Mouse (Mus musculus) midbrain, embryonic 12.5 days (tissue): ENCODE results near the gene Nomo1. TPM values are rescaled to one million over a fixed set of nuclear protein-coding genes. Genes with fewer than 3 reads are reported as not detected.

ENCODE experiments used
- ATAC-seq: fragments of 200-750 bp; cut with Nextera tagmentation; 2 replicates; pipeline ENCODE4 v1.8.0; 2017; ENCODE audit warnings: low read depth, moderate TSS enrichment, moderate library complexity; ENCODE audit not compliant: low FRiP score
- H3K27ac ChIP-seq: fragments of 300-500 bp; sonication (generic); replicated peaks from 2 replicates; pipeline ENCODE4 v1.5.1; 2016; ENCODE audit warnings: mild to moderate bottlenecking
- H3K27me3 ChIP-seq: fragments of 300-500 bp; sonication (generic); 2 replicates; pipeline ENCODE4 v1.6.1; 2016; ENCODE audit warnings: mild to moderate bottlenecking
- H3K36me3 ChIP-seq: fragments of 300-500 bp; sonication (generic); 2 replicates; pipeline ENCODE4 v1.6.1; 2016
- H3K4me1 ChIP-seq: fragments of 300-500 bp; sonication (generic); 2 replicates; pipeline ENCODE4 v1.6.1; 2016
- H3K4me2 ChIP-seq: fragments of 300-500 bp; sonication (generic); replicated peaks from 2 replicates; pipeline ENCODE4 v1.6.1; 2016; ENCODE audit warnings: mild to moderate bottlenecking, moderate library complexity
- H3K4me3 ChIP-seq: fragments of 300-500 bp; sonication (generic); 2 replicates; pipeline ENCODE4 v1.5.1; 2016; ENCODE audit warnings: mild to moderate bottlenecking
- H3K9ac ChIP-seq: fragments of 300-500 bp; sonication (generic); replicated peaks from 2 replicates; pipeline ENCODE4 v1.6.1; 2016; ENCODE audit warnings: mild to moderate bottlenecking, moderate library complexity
- H3K9me3 ChIP-seq: fragments of 300-500 bp; sonication (generic); 2 replicates; pipeline ENCODE4 v1.6.1; 2016; ENCODE audit warnings: mild to moderate bottlenecking
- WGBS: fragments of 180-500 bp; shearing (Covaris S2); methylation state at CpG from one replicate; pipeline ENCODE4 v1.1.7; 2016; 5-methylcytosine and 5-hydroxymethylcytosine counted together
- polyA plus RNA-seq: library from polyadenylated mRNA; unstranded; fragments of >200 nt; fragmentation: Nextera tagmentation; extraction: Ambion mirVana; gene quantifications from 2 replicates; pipeline ENCODE4 v1.2.1, GENCODE M21; 2016

Nomo1 gene
- polyA plus RNA-seq, 1 experiment from 2014 or later: 30.2 TPM

DNA sequence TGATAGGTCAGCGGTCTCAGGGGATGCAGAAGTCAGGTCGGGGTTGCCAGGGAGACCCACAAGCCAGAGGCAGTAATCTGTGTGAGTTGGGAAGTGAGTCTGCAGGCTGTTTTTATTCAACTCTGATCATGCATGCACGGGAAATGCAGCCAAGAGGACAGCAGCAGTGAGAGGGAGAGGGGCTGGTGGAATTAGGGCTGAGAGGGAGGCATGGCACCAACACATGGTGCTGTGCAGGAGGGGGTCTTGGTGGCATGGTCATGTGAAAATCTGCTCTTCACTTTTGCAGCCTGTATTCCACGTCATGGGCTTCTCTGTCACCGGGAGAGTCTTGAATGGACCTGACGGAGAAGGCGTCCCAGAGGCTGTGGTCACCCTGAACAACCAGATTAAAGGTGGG, 16.5 kb downstream of the Nomo1 start:
- Histone ChIP-seq H3K27me3 (no peaks in the 10 kb centered on the region), H3K27ac (no peak overlapping the region), H3K4me2 (no peak overlapping the region), H3K9ac (no peak overlapping the region), H3K4me3 (no peak overlapping the region), H3K9me3 (no peaks in the 10 kb centered on the region), H3K36me3 (peaks cover 76% of the 10 kb centered on the region), H3K4me1 (no peaks in the 10 kb centered on the region)
- WGBS: 57% methylated on average over 7 of the region's 7 CpGs
- ATAC-seq: no peak

DNA sequence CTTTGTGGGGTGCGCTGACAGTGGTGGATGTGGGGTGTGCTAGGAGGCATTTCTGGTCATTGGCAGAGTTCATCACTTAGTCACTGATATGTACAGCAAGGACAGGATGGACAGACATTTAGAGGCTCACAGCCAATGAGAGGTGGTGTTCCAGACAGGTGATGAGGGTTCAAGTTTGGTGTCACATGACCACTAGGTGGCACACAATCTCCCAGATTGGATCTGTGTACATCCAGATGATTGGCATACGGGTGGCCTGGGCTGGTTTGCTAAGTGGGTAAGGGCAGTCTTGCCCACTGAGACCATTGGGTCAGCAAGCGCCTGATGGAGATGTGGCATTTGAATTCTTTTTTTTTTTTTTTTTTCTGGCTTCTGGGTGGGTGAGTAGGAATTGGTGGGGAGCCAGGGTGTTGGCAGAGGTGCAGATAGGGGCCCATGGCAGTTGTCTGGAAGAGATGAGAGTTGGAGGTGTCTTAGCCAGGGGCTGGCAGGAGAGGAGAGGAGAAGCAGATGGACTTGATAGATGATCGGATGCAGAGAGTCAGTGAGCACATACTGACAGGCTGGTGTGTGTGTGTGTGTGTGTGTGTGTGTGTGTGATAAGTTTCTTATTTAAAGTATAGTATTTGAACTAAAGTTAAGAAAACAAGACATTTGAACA, 18.8 kb downstream of the Nomo1 start:
- Histone ChIP-seq H3K4me2 (no peak overlapping the region), H3K9ac (no peak overlapping the region), H3K4me1 (no peaks in the 10 kb centered on the region), H3K9me3 (no peaks in the 10 kb centered on the region), H3K36me3 (peaks cover 77% of the 10 kb centered on the region), H3K27ac (no peak overlapping the region), H3K27me3 (no peaks in the 10 kb centered on the region), H3K4me3 (no peak overlapping the region)
- ATAC-seq: no peak
- WGBS: 94% methylated on average over 4 of the region's 4 CpGs

DNA sequence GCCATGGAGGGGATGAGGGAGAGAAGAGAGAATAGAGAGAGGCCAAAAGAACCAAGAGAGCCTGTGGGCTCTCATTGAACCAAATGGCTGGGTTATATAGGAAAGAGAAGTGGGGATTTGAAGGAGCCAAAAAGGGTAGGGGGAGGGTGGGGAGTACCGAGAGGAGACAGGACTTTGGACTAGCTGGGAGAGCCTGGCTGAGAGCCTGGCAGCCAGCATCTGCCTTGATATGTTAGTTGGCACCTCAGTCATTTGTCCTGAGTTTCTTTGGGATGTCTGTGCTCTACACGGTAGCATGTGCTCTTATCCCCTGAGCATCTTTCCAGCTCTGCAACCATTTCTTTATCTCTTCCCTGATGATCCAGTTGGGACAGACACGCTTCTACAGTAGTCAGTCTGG, 20.1 kb downstream of the Nomo1 start:
- no peak for ATAC-seq
- Histone ChIP-seq H3K36me3 (peaks cover 79% of the 10 kb centered on the region), H3K9me3 (no peaks in the 10 kb centered on the region), H3K27ac (no peak overlapping the region), H3K27me3 (no peaks in the 10 kb centered on the region), H3K4me3 (no peak overlapping the region), H3K9ac (no peak overlapping the region), H3K4me2 (no peak overlapping the region), H3K4me1 (no peaks in the 10 kb centered on the region)
- 93% methylated on average over 3 of the region's 3 CpGs for WGBS

DNA sequence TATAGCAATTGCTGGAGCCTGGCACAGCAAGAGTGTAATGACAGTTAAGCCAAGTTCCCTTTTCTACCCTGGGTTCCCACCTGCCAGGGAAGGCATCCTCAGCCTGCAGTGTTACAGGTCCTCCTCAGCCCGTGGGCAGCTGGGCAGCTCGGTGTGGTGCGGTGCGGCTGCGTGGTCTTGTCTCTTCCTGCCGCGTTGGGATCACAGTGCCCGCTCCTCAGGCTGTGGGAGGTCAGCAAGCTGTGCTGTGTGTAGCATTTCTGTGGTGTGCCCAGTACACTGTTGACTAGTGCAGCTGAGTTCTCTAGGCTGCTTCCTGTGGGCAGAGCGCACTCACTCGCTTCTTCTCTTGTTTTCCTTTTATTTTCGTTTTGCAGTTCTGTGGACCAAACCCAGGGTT, 25.4 kb downstream of the Nomo1 start:
- H3K36me3 ChIP-seq: peaks cover 92% of the 10 kb centered on the region
- 95% methylated on average over 11 of the region's 11 CpGs for WGBS
- no peak overlapping the region for H3K4me2 ChIP-seq
- no peaks in the 10 kb centered on the region for H3K9me3 ChIP-seq
- H3K9ac ChIP-seq: no peak overlapping the region
- no peak overlapping the region for H3K4me3 ChIP-seq
- no peak overlapping the region for H3K27ac ChIP-seq
- no peak for ATAC-seq
- H3K4me1 ChIP-seq: no peaks in the 10 kb centered on the region
- no peaks in the 10 kb centered on the region for H3K27me3 ChIP-seq

DNA sequence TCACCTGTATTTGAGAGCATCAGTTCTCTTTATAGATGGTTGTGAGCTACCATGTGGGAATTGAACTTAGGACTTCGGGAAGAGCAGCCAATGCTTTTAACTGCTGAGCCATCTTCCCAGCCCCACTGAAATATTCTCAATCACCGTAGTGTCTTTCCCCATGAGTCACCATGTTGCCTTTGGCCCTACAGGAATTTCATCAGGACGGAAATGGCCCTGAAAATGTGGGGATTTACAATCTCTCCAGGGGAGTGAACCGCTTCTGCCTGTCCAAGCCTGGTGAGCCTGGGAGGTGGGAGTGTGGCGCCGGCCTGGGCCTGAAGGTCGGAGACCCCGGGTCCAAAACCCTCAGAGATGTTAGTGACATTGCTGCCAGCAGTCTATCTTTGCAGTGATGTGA, 27.2 kb downstream of the Nomo1 start:
- no peaks in the 10 kb centered on the region for H3K9me3 ChIP-seq
- WGBS: 95% methylated on average over 8 of the region's 8 CpGs
- H3K9ac ChIP-seq: no peak overlapping the region
- H3K27me3 ChIP-seq: no peaks in the 10 kb centered on the region
- peaks cover 90% of the 10 kb centered on the region for H3K36me3 ChIP-seq
- H3K4me1 ChIP-seq: no peaks in the 10 kb centered on the region
- H3K27ac ChIP-seq: no peak overlapping the region
- H3K4me3 ChIP-seq: no peak overlapping the region
- H3K4me2 ChIP-seq: no peak overlapping the region
- no peak for ATAC-seq

DNA sequence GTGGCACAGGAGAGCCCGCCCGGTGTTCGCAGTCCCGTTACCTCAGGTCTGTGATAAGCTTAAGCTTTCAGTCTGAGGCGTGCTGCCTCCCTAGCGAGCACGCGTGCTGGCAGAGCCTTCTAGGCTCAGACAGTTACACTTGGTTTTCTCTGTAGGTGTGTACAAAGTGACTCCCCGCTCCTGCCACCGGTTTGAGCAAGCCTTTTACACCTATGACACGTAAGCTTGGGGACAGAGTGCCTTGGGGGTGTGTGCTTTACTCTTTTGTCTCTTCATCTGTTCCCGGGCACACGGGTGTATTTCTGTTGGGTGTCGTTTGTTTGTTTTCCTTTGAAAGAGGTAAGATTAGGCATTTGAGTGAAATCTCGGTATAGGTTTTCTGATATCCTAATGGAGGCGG, 28.1 kb downstream of the Nomo1 start:
- H3K4me2 ChIP-seq: no peak overlapping the region
- no peak for ATAC-seq
- peaks cover 91% of the 10 kb centered on the region for H3K36me3 ChIP-seq
- no peaks in the 10 kb centered on the region for H3K27me3 ChIP-seq
- H3K9ac ChIP-seq: no peak overlapping the region
- H3K4me1 ChIP-seq: no peaks in the 10 kb centered on the region
- H3K4me3 ChIP-seq: no peak overlapping the region
- WGBS: 96% methylated on average over 16 of the region's 16 CpGs
- no peaks in the 10 kb centered on the region for H3K9me3 ChIP-seq
- no peak overlapping the region for H3K27ac ChIP-seq

DNA sequence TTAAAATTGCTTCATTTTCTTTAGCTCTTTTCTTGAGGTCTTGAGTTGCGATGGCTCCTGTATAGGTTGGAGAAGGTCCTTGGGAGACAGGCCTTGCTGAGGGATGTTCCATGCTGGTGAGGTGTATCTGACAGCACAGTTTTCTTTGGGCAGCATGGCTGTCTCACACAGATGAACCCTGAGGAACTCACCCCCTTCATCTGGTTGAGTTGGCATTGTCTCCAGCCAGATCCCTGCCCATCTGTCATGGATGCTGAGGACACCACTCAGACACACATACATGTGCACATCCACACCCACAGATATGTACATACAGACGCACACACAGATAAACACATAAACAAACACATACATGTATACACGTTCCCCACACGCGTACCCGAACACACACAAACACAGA, 29.8 kb downstream of the Nomo1 start:
- no peaks in the 10 kb centered on the region for H3K9me3 ChIP-seq
- 94% methylated on average over 6 of the region's 6 CpGs for WGBS
- no peaks in the 10 kb centered on the region for H3K27me3 ChIP-seq
- no peak for ATAC-seq
- no peak overlapping the region for H3K9ac ChIP-seq
- no peaks in the 10 kb centered on the region for H3K4me1 ChIP-seq
- no peak overlapping the region for H3K4me2 ChIP-seq
- peaks cover 91% of the 10 kb centered on the region for H3K36me3 ChIP-seq
- H3K27ac ChIP-seq: no peak overlapping the region
- H3K4me3 ChIP-seq: no peak overlapping the region

DNA sequence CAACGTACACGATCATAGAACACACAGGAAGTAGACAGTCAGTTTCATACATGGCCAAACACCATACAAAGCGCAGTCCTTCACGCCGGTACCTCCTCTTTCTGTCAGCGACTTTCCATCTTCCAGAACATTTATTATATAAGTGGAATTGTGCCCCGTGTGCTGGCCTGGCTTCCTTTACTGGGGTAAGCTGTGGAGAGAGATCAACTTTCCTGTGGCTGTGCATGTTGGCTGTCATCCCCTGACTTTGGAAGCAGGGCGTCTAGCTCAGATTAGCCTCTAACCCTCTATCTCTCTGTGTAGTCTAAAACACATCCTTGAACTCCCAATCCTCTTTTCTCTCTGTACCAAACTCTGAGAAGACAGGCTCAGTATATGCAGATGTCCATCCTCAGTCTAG, 35.3 kb downstream of the Nomo1 start:
- Histone ChIP-seq H3K4me2 (no peak overlapping the region), H3K27me3 (no peaks in the 10 kb centered on the region), H3K9ac (no peak overlapping the region), H3K4me1 (no peaks in the 10 kb centered on the region), H3K27ac (no peak overlapping the region), H3K36me3 (peaks cover 94% of the 10 kb centered on the region), H3K9me3 (no peaks in the 10 kb centered on the region), H3K4me3 (no peak overlapping the region)
- WGBS: 97% methylated on average over 8 of the region's 8 CpGs
- no peak for ATAC-seq

DNA sequence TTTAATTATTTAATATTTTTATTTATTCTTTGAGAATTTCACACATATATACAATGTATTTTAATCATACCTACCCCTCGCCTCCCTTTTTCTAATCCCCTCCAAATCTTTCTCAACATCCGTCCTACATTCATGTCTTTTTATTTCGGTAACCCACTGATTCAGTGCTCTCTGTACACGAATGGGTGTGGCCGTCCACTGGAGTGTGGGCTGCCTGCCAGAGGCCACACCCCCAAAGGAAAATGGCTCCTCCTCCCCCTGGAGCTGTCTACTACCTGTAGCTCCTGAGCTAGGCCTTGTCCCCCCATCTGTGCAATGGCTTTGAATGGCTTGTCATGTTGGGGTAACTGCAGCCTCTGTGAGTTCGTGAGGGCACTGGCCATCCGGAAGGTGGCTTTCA, 43.3 kb downstream of the Nomo1 start:
- H3K9me3 ChIP-seq: no peaks in the 10 kb centered on the region
- H3K4me1 ChIP-seq: no peaks in the 10 kb centered on the region
- 91% methylated on average over 7 of the region's 7 CpGs for WGBS
- no peak for ATAC-seq
- H3K36me3 ChIP-seq: peaks cover 93% of the 10 kb centered on the region
- H3K9ac ChIP-seq: no peak overlapping the region
- no peak overlapping the region for H3K4me3 ChIP-seq
- no peak overlapping the region for H3K27ac ChIP-seq
- no peaks in the 10 kb centered on the region for H3K27me3 ChIP-seq
- H3K4me2 ChIP-seq: no peak overlapping the region

DNA sequence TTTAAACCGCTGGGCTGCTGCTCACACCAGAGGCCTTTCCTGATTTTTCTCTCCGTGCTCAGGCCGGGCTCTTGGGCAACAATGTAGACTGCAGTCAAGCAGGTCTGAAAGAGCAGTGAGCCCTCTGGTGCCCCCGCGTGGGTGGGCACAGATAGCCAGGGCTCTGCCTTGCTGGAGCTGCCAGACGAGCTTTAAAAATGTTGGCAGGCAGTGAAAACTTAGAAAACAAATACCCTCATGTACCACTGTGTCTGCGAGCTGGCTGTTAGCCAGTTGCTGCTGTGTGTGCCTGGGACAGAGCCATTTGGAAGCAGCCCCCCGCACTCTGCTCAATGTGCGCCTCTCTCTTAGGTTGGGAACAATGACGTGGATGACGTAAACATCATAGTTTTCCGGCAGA, 44.2 kb downstream of the Nomo1 start:
- Histone ChIP-seq H3K27me3 (no peaks in the 10 kb centered on the region), H3K4me2 (no peak overlapping the region), H3K4me1 (no peaks in the 10 kb centered on the region), H3K4me3 (no peak overlapping the region), H3K27ac (no peak overlapping the region), H3K9me3 (no peaks in the 10 kb centered on the region), H3K9ac (no peak overlapping the region), H3K36me3 (peaks cover 93% of the 10 kb centered on the region)
- no peak for ATAC-seq
- WGBS: 95% methylated on average over 12 of the region's 12 CpGs

DNA sequence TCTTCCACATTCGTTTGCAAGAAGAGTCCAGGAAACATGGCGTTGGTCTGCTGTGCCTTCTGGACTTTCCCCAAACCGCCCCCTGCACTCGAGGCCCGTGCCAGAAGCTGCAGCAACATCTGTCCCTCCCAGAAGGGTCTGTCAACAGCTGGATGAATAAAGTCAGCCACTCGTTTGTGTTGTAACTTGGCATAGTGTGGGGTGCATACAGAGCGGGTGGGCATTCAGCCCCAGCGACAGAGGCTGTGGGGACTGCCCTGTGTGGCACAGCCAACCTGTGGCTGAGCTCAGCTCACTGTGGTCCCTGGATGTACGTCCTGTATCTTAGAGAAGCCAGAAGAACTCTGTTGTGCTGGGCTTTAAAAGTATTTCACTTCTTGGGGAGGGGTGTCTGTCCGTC, 50.5 kb downstream of the Nomo1 start:
- no peaks in the 10 kb centered on the region for H3K4me1 ChIP-seq
- no peak for ATAC-seq
- no peak overlapping the region for H3K4me3 ChIP-seq
- H3K9ac ChIP-seq: no peak overlapping the region
- 94% methylated on average over 10 of the region's 10 CpGs for WGBS
- H3K27me3 ChIP-seq: peaks cover 3% of the 10 kb centered on the region; the same call in 1 of the 2 replicates
- peaks cover 60% of the 10 kb centered on the region for H3K36me3 ChIP-seq
- H3K9me3 ChIP-seq: 0 out of 2 replicates have a peak, but pooled peaks cover 7% of the 10 kb centered on the region
- H3K4me2 ChIP-seq: no peak overlapping the region
- no peak overlapping the region for H3K27ac ChIP-seq

DNA sequence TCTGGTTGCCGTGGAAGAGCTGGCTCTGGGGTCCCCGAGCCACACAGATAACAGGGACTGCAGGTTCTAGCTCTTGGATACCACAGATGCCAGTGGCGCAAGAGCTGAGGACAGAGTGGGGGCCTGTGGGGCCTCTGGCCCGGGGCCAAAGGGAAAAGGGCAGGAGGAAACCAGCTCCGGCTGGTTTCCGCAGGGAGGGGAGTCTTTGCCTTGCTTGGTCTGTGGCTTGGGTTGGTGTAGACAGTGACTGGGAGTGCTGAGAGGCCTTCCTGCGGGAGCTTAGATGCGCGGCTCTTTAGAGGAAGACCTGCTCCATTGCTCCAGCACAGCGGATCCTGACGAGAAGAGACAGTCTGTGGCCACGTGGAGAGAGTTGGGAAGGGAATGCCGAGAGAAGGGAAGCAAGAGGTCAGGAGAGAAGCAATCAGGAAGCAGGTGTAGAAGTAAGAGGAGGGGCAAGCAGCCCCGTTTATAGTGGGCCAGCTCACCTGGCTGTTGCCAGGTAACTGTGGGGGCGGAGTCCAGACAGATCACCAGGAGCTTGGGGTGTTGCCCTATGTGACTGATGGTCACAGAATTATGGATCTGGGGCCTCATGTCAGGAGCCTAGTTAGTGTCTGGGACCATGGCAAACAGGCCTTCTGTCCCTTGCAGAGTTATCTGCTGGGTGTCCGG, 51.5 kb downstream of the Nomo1 start:
- no peak overlapping the region for H3K4me3 ChIP-seq
- H3K4me2 ChIP-seq: no peak overlapping the region
- no peaks in the 10 kb centered on the region for H3K4me1 ChIP-seq
- H3K36me3 ChIP-seq: peaks cover 51% of the 10 kb centered on the region
- 0 out of 2 replicates have a peak, but pooled peaks cover 7% of the 10 kb centered on the region for H3K9me3 ChIP-seq
- 81% methylated on average over 16 of the region's 16 CpGs for WGBS
- ATAC-seq: 0 out of 2 replicates have a peak, but pooled peaks have one; percentile 19
- H3K27ac ChIP-seq: no peak overlapping the region
- H3K9ac ChIP-seq: no peak overlapping the region
- peaks cover 5% of the 10 kb centered on the region for H3K27me3 ChIP-seq
